Mouse (Mus musculus) kidney, postnatal 0 days (tissue): ENCODE measurements around the gene Fam47e. TPM values are rescaled to one million over a fixed set of nuclear protein-coding genes. Genes with fewer than 3 reads are reported as not detected.

Source experiments
- ATAC-seq: fragments of 200-750 bp; cut with Nextera tagmentation; replicated peaks from 2 replicates; pipeline ENCODE4 v1.8.0; 2017; ENCODE audit warnings: low read depth, moderate number of reproducible peaks, moderate TSS enrichment, moderate library complexity; ENCODE audit not compliant: low FRiP score
- DNase-seq: peaks from one replicate; pipeline ENCODE4 v3.0.0-alpha.2; 2016; ENCODE audit warnings: low spot score
- H3K27ac ChIP-seq: fragments of 300-500 bp; sonication (generic); 2 replicates; pipeline ENCODE4 v1.5.1; 2014; ENCODE audit warnings: mild to moderate bottlenecking
- H3K27me3 ChIP-seq: fragments of 300-500 bp; sonication (generic); 2 replicates; pipeline ENCODE4 v1.6.1; 2014; ENCODE audit warnings: low read length, mixed read lengths; ENCODE audit not compliant: insufficient read depth
- H3K36me3 ChIP-seq: fragments of 300-500 bp; sonication (generic); 2 replicates; pipeline ENCODE4 v1.6.1; 2014; ENCODE audit warnings: low read length, mixed read lengths; ENCODE audit not compliant: insufficient read depth
- H3K4me1 ChIP-seq: fragments of 300-500 bp; sonication (generic); replicated peaks from 2 replicates; pipeline ENCODE4 v1.6.1; 2014; ENCODE audit warnings: antibody characterized with exemption, low read length, mixed read lengths; ENCODE audit not compliant: insufficient read depth
- H3K4me2 ChIP-seq: fragments of 300-500 bp; sonication (generic); 2 replicates; pipeline ENCODE4 v1.6.1; 2014; ENCODE audit warnings: mild to moderate bottlenecking, low read length, moderate library complexity, mixed read lengths
- H3K4me3 ChIP-seq: fragments of 300-500 bp; sonication (generic); replicated peaks from 2 replicates; pipeline ENCODE4 v1.5.1; 2014; ENCODE audit warnings: low read depth, low read length
- H3K9ac ChIP-seq: fragments of 300-500 bp; sonication (generic); 2 replicates; pipeline ENCODE4 v1.6.1; 2014; ENCODE audit warnings: low read depth, low read length
- H3K9me3 ChIP-seq: fragments of 300-500 bp; sonication (generic); replicated peaks from 2 replicates; pipeline ENCODE4 v1.6.1; 2016; ENCODE audit warnings: low read length, inconsistent platforms, mixed read lengths
- CTCF ChIP-seq: IDR thresholded peaks from 2 replicates; pipeline ENCODE4 v1.5.1; 2016; ENCODE audit warnings: antibody characterized with exemption, low read depth, mild to moderate bottlenecking, moderate library complexity
- WGBS: fragments of 180-500 bp; shearing (Covaris S2); extraction: QIAGEN DNeasy Blood & Tissue Kit; methylation state at CpG from one replicate; pipeline ENCODE4 v1.1.7; 2014; 5-methylcytosine and 5-hydroxymethylcytosine counted together
- polyA plus RNA-seq: library from polyadenylated mRNA; unstranded; fragments of >200 nt; fragmentation: Nextera tagmentation; extraction: Ambion mirVana; gene quantifications from 2 replicates; pipeline ENCODE4 v1.2.1, GENCODE M21; 2015

The Fam47e gene
- polyA plus RNA-seq, 1 experiment from 2014 or later = 0.25 TPM

- Histone ChIP-seq H3K4me2 (no peak overlapping the region), H3K4me3 (no peak overlapping the region), H3K4me1 (no peaks in the 10 kb centered on the region), H3K9me3 (no peaks in the 10 kb centered on the region), H3K36me3 (no peaks in the 10 kb centered on the region), H3K27me3 (no peaks in the 10 kb centered on the region), H3K27ac (no peak overlapping the region), H3K9ac (no peak overlapping the region)
- DNase-seq (no peak), ATAC-seq (no peak)
- WGBS = 94% methylated on average over 1 of the region's 1 CpGs
- TF ChIP-seq CTCF = no peak
Measured at GRCm38 (mm10) chr5:92555905-92556304, 1.0 kb downstream of the Fam47e start.

- H3K9me3 ChIP-seq = no peaks in the 10 kb centered on the region
- no peak for ATAC-seq
Measured at GRCm38 (mm10) chr5:92557508-92557907, 2.6 kb downstream of the Fam47e start.

GRCm38 (mm10) chr5:92560201-92560600 lies 5.3 kb downstream of the Fam47e start:
- Histone ChIP-seq H3K27ac (no peak overlapping the region), H3K4me3 (no peak overlapping the region), H3K36me3 (no peaks in the 10 kb centered on the region), H3K4me2 (no peak overlapping the region), H3K9me3 (no peaks in the 10 kb centered on the region), H3K4me1 (0 out of 2 replicates have a peak, but pooled peaks cover 3% of the 10 kb centered on the region), H3K27me3 (no peaks in the 10 kb centered on the region), H3K9ac (no peak overlapping the region)
- DNase-seq (no peak), ATAC-seq (no peak)
- 78% methylated on average over 2 of the region's 2 CpGs for WGBS
- TF ChIP-seq CTCF = no peak

More at GRCm38 (mm10) chr5:92557508-92557907, 2.6 kb downstream of the Fam47e start:
- no peak overlapping the region for H3K4me2 ChIP-seq
- no peak overlapping the region for H3K9ac ChIP-seq
- H3K27ac ChIP-seq = no peak overlapping the region
- no peaks in the 10 kb centered on the region for H3K36me3 ChIP-seq
- H3K4me3 ChIP-seq = no peak overlapping the region
- H3K27me3 ChIP-seq = no peaks in the 10 kb centered on the region
- no peak for TF ChIP-seq CTCF
- no peaks in the 10 kb centered on the region for H3K4me1 ChIP-seq
- 87% methylated on average over 1 of the region's 1 CpGs for WGBS
- DNase-seq = no peak

GRCm38 (mm10) chr5:92562002-92562401 lies 7.1 kb downstream of the Fam47e start:
- H3K4me2 ChIP-seq = no peak overlapping the region
- no peak for TF ChIP-seq CTCF
- no peaks in the 10 kb centered on the region for H3K9me3 ChIP-seq
- no peak overlapping the region for H3K27ac ChIP-seq
- H3K4me3 ChIP-seq = no peak overlapping the region
- H3K9ac ChIP-seq = no peak overlapping the region
- H3K36me3 ChIP-seq = no peaks in the 10 kb centered on the region
- DNase-seq = no peak
- 0 out of 2 replicates have a peak, but pooled peaks cover 3% of the 10 kb centered on the region for H3K4me1 ChIP-seq
- WGBS = 60% methylated on average over 13 of the region's 13 CpGs
- ATAC-seq = no peak
- H3K27me3 ChIP-seq = no peaks in the 10 kb centered on the region

- Histone ChIP-seq H3K9ac (no peak overlapping the region), H3K36me3 (no peaks in the 10 kb centered on the region), H3K4me1 (no peaks in the 10 kb centered on the region), H3K4me2 (no peak overlapping the region), H3K27ac (no peak overlapping the region), H3K4me3 (no peak overlapping the region), H3K9me3 (no peaks in the 10 kb centered on the region), H3K27me3 (no peaks in the 10 kb centered on the region)
- no peak for TF ChIP-seq CTCF
- DNase-seq = no peak
- ATAC-seq = peak; percentile 43; the same call in 1 of the 2 replicates
- 64% methylated on average over 4 of the region's 4 CpGs for WGBS
Measured at GRCm38 (mm10) chr5:92571232-92571631, 16.4 kb downstream of the Fam47e start.

GRCm38 (mm10) chr5:92579559-92579958 lies 24.7 kb downstream of the Fam47e start:
- no peaks in the 10 kb centered on the region for H3K9me3 ChIP-seq
- WGBS = 81% methylated on average over 14 of the region's 14 CpGs
- H3K4me2 ChIP-seq = no peak overlapping the region
- no peaks in the 10 kb centered on the region for H3K27me3 ChIP-seq
- DNase-seq = no peak
- H3K9ac ChIP-seq = no peak overlapping the region
- no peaks in the 10 kb centered on the region for H3K4me1 ChIP-seq
- no peak for TF ChIP-seq CTCF
- ATAC-seq = no peak
- H3K36me3 ChIP-seq = no peaks in the 10 kb centered on the region
- no peak overlapping the region for H3K27ac ChIP-seq
- no peak overlapping the region for H3K4me3 ChIP-seq

- Histone ChIP-seq H3K27me3 (no peaks in the 10 kb centered on the region), H3K9ac (no peak overlapping the region), H3K4me1 (no peaks in the 10 kb centered on the region), H3K4me2 (no peak overlapping the region), H3K27ac (no peak overlapping the region), H3K9me3 (no peaks in the 10 kb centered on the region), H3K36me3 (no peaks in the 10 kb centered on the region), H3K4me3 (no peak overlapping the region)
- no peak for TF ChIP-seq CTCF
- DNase-seq (no peak), ATAC-seq (0 out of 2 replicates have a peak, but pooled peaks have one; percentile 49)
- WGBS = 37% methylated on average over 10 of the region's 10 CpGs
Measured at GRCm38 (mm10) chr5:92585932-92586331, 31.1 kb downstream of the Fam47e start.
